Mouse (Mus musculus) embryonic stem cell, embryonic (primary cell): ENCODE measurements at regions not wholly inside any gene's neighbourhood (a gene's known extent, or its start where the extent isn't known, plus 50 kb on each side); places are given as distances from the start of the nearest gene placed in this dataset.

Experiments used
- CTCF ChIA-PET, 4 experiments: fragments of 300-600 bp in 2 of 4; fragments of 350-600 bp in 2 of 4; sonication (Branson Sonifier 250); formaldehyde crosslinking; loops; one replicate each; lab custom pipeline; 2022; ENCODE audit warnings: inconsistent platforms in 2 of 4; lab: Charles Lee
- POLR2A ChIA-PET, 4 experiments: fragments of 300-600 bp in 2 of 4; fragments of 350-600 bp in 2 of 4; sonication (Branson Sonifier 250); formaldehyde crosslinking; loops; one replicate each; lab custom pipeline; 2022; ENCODE audit warnings: antibody characterized with exemption in 4 of 4, inconsistent platforms in 1 of 4; lab: Charles Lee

DNA sequence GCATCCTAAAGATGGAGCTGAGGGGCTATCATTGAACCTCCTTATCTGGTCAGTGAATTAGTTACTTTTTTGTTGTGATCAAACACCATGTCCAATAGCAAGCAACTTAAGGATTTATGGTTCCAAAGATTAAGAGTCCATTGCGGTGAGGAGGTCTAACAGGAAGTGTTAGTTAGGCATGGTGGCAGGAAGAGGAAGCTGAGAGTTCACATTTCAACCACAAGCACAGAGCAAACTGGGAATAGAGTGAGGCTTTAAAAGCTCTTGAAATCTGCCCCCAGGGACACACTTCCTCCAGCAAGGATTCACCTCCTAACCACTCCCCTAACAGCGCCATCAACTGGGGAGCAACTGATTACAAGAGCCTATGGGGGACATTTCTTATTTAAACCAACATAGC, 190.9 kb downstream of the Phlda1 start:
- ChIA-PET POLR2A (interaction anchor here in 1 of 4 experiments (0.6 kb wide), 1 partner anchor 24 kb away, joined by 3 read pairs; no protein-coding TSS in a partner anchor), CTCF (no interaction called here)

DNA sequence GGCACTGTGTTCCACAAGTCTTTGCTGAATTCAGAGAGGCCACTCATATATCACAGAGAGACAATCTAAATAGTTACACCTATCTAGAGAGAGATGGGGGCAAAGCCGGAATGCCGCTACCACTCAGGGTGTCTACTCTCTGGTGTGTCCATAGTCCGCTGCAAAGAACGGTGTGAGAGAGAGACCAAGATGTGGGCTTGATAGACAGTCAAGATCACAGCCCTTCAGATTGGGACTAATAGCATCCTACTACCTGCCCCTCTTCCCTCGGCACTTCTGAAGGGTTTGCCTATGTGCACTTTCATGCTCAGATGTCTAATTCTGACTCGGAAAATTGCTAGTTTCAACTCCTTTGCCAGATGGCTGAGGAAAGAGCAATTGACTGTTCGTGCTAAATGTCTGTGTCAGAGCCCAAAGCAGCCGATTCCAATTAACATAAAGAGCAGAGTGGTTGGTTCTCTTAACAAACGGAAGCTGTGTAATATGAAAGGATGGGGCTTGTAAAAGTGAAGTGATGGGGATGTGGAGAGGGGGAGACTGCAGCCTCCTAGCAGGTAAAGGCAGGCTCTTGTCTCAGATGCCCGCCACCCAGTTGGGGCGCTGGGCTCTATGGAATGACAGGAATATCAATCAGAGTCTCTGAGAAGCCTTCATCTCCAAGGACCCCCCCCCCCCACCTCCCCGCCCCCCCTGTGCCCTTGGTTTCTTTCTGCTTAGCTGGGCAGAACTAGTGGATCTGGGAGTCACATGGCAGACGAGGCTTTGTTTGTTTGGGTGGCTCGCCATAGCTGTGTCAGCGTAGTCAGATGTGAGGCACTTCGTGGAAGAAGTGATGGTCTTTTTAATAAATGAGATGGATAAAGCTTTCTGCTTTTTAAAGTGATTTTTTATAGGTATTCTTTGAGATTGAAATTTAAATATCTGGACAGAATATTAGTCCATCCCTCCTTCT, 193.7 kb downstream of the Phlda1 start:
- ChIA-PET POLR2A (interaction anchor here in 2 of 4 experiments (0.6 to 0.7 kb wide), 2 partner anchors 232 kb away, joined by 3 to 7 read pairs; no protein-coding TSS in a partner anchor), CTCF (no interaction called here)

DNA sequence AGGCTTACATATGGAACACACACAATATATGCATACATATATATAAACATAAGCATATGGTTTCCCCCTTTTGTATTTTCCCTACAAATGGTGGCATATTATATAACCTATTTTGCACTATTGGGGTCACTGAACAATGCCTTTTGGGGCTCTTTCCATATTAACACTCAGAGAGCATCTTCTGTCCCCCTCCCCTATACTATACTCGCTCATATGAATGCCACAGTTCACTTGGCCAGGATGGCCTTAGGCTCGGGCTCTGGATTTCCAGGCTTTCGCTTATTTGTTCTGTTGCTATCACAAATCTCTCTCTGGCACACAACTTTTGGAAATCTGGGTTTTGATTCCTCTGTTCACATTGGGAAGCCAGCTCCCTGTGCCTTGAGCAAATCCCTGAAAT, 194.5 kb downstream of the Phlda1 start:
- CTCF ChIA-PET: no interaction called here

DNA sequence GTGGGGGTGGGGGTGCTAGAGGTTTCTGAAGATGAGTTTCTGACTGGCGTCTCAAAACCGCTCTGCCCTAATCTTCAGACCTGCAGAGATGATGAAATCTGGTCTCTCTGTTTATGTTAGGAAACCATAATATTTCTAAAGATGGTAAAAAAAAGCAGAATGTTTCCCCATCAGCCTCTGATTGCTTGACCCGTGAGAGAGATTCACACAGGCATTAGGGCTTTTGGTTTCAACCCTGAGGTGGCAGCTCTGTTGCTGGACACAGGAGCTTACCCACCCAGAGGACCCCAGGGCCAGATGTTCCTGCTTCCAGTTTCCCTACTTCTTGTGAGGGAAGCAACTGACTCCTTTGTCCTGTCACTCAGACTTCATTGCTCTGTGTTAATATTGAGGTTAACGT, 195.1 kb downstream of the Phlda1 start:
- POLR2A ChIA-PET: no interaction called here
- CTCF ChIA-PET: no interaction called here

More for the DNA sequence above, 194.5 kb downstream of the Phlda1 start:
- POLR2A ChIA-PET: interaction anchor here in 2 of 4 experiments (0.6 to 0.7 kb wide), 2 partner anchors 232 to 233 kb away, joined by 3 to 7 read pairs; no protein-coding TSS in a partner anchor

DNA sequence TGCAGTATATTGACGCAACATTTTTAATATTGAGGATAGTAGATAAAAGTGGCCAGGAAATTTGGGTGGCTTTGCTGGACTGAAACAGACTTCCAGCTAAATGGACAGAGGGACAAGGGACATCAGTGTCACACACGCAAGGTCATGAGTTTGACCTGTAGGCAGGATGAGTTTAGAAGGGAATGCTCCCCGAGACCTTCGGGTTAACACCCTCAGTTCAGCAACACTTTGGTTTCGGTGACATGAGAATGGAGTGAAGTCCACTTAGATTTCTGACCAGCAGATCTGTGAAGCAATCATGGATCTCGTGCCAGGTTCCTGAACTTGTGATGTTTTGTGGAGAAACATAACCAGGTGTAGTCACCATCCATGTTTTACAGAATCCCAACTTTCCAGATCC, 196.3 kb downstream of the Phlda1 start:
- ChIA-PET CTCF (no interaction called here), POLR2A (no interaction called here)

DNA sequence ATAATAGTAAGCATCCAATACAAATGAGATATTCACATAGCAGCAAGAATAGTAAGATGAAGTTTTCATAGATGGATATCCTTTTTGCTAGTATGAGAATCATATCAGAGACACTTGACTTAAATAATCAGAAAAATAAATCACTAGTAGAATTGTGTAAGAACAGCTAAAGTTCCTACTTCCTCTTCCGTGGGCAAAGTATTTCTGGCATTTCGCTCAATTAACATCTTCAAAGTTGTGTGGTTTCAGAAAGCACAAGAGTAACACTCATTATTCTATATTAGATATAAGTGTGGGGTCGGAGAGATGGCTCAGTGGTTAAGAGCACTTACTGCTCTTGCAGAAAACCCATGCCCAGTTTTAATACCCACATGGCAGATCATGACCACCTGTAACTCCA, 197.4 kb downstream of the Phlda1 start:
- CTCF ChIA-PET: no interaction called here

DNA sequence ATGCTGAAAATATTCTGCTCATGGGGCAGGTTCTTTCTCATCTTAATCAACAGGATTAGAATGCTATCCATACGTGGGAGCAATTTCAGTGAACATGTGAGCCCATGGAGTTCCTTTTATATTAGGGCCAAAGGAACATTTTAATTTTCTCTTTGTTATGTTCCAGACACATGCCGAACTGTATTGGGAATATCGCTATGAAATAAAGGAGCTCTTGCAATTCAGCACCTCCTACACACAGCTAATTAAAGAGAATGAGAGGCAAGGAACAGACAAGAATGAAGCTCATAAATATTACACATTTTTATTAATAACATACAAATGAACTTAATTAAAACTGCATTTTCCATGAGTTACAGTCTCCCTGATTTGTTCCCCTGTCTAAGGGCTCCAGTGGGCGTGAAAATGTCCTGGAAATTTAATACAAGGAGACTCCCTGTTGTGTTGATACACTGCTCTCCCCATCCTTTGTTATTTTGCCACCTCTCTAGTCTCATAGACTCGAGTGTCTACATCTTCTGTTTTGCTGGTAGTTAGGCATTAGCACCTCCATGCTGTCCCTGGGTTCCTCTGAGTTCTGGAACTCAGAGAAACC, 205.5 kb downstream of the Phlda1 start:
- POLR2A ChIA-PET: no interaction called here

More for the DNA sequence above, 197.4 kb downstream of the Phlda1 start:
- POLR2A ChIA-PET: no interaction called here

DNA sequence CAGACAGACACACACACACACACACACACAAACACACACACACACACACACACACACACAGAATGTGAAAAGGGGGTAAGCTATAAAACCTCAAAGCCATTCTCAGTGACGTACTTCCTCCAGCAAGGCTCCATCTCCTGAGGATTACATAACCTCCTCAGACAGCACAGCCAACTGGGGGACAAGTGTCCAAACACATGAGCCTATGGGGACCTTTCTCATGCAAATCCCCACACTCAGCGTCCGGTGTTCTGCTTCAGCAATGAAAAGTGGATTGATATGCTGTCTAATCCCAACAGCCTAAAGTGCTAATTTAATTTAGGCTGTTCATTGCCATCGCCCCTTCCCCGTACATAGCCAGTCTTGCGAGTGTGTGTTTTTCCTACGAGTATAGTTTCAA, 206.9 kb downstream of the Phlda1 start:
- ChIA-PET POLR2A (no interaction called here), CTCF (no interaction called here)

More for the DNA sequence above, 205.5 kb downstream of the Phlda1 start:
- CTCF ChIA-PET: no interaction called here

DNA sequence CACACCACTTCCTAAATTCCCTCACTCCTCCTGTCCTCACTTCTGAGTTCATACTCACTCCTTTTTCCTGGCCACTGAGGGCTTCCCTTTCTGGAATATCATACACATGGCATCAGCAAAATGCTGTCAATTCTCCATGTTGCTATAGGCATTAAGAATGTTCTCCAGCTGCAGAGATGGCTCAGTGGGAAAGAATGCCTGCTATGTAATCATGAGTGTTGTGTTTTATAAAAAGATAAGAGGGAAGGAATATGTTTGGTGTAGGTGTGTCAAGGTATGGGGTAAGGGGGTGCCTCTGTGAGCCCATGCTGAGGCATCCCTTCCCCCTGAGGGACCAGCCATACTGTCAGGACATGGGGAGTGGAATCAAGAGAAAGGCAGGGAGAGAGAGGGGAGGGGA, 207.6 kb downstream of the Phlda1 start:
- POLR2A ChIA-PET: no interaction called here
- CTCF ChIA-PET: no interaction called here

DNA sequence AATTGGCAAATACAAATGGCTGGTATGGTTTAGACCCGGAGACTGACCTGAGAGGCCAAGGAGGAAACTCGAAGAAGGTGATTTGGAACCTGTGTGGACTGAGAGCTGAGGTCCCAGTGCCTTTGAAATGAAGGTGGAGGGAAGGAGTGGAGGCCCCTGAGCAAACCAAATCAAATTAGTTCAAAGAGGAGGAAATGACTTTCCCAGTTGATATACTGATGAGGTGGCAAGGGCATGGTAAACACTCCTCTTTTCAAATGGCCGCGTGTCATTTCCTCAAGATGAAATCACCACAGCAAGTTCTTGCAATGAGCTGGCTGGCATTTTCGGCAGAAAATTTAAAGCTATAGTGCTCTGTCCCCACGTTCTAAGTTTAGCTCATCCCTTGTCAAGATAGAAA, 209.1 kb downstream of the Phlda1 start:
- CTCF ChIA-PET: interaction anchor here in 1 of 4 experiments (0.6 kb wide), 1 partner anchor 1247 kb away, joined by 4 read pairs; no protein-coding TSS in a partner anchor
- POLR2A ChIA-PET: no interaction called here

DNA sequence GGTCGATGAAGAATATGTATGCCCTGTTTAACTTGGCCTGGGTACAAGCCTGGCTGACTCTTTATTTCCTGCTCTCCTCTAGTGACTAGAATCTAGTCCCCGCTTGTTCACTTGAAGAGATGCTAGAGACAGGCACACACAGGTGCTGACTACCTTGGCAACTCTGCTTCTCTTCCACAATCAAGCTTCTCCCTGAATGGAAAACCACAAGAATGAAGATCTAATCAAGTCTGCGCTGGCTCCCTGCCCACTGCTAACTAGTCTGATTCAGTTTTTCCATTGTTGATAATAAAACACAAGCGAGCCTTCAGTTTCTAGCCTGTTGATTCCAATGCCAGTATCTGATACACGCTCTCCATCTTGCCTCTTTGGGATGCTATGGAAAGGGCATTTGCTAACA, 213.5 kb downstream of the Phlda1 start:
- CTCF ChIA-PET: interaction anchor here in 1 of 4 experiments (0.7 kb wide), 1 partner anchor 391 kb away, joined by 11 read pairs; no protein-coding TSS in a partner anchor
- POLR2A ChIA-PET: interaction anchor here in 1 of 4 experiments (0.6 kb wide), 1 partner anchor 233 kb away, joined by 13 read pairs; no protein-coding TSS in a partner anchor

DNA sequence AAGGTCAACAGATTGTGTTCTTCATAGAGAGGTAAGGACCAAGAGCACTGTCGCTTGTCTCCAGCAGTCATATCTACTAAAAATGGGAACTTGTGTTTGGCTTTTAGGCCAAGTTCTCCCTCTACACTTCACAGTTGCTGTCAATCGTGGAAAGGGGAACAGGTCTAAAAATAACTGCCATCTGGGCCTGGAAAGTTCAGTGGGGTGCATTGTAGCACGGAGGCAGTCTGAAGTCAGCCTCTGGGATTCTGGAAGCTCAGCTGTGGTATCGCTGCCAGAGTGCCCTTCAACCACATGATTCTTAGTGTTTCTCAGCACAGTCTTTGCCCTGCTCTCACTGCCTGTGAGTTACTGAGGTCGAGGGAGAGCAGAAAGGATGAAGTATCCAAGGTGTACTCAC, 215.0 kb downstream of the Phlda1 start:
- CTCF ChIA-PET: no interaction called here
- POLR2A ChIA-PET: no interaction called here

DNA sequence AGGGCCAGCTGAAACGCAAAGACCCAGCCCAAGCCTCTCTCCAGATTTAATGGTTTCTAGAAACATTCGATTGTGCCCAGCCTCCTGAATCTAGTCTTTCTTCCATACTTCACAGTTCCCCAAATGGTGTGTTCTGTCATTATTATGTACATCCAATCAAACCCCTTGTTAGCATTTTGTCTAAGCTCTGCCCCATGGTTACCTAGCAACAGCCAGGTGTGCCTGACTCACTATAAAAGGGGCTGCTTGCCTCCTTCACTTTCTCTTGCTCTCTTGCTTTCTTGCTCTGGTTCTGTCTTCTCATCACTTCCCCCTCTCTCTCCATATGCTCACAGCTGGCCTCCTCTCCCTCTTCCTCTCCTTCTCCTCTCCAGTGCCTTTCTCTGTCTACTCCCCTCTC, 217.8 kb downstream of the Phlda1 start:
- POLR2A ChIA-PET: no interaction called here

DNA sequence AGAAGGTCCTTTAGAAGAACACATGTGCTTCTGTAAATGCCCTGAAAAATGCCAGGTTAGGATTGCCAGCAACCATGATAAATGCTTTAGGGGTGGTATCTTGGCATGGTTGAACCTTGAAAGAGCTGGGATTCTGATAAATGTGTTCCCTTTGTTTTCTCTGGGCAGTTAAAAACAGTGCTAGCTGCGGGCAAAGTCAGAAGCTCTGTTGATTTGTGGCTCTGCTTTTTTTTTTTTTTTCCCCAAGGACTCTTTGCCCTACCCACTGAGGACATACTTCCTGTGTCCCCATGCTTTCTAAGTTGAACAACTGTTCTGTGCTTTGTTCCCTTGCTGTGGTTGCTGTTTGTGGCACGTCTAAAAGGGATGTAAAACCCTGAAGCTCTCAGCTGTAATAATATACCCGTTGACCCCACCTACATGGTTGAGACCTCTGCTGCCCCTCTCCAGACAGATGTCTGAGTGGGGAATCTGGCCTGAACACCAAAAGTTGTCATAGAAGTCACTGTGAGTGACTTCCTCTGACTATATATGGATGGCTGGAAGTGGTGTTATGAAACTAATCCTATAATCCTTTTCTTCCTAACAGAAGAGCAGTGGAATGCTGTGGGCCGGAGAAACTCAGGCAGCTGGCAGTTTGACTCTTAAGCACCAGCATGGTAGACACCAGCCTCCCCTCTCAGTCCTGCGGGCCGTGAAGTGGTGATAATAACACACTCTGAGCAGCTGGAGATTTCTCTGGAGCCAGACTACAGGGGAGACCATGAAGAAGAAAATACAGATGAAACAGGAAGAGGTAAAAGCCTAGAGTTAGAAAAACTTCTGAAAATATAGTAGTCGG, 218.7 kb downstream of the Phlda1 start:
- POLR2A ChIA-PET: interaction anchor here in 1 of 4 experiments (0.6 kb wide), 1 partner anchor 150 kb away, joined by 4 read pairs; no protein-coding TSS in a partner anchor
- CTCF ChIA-PET: interaction anchor here in 1 of 4 experiments (0.6 kb wide), 1 partner anchor 58 kb away, joined by 3 read pairs; no protein-coding TSS in a partner anchor

More for the DNA sequence above, 217.8 kb downstream of the Phlda1 start:
- CTCF ChIA-PET: interaction anchor here in 1 of 4 experiments (0.6 kb wide), 1 partner anchor 465 kb away, joined by 5 read pairs; no protein-coding TSS in a partner anchor

DNA sequence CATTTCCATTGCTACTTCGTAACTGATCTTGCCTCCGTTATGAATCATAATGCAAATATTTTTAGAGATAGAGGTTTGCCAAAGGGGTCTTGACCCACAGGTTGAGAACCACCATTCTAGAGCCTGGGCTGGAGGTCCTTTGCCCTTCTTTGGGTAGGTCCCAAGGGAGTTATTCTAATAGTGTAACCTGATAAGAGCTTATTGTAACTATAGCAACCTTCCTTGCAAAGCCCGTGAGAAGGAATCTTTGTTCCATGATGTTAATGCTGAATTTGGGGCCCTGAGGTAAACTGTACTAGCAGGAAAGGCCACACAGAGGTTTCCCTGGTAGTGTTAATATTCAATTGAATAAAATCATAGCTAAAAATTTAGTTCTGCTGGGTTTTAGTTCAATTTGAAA, 229.9 kb downstream of the Phlda1 start:
- ChIA-PET CTCF (no interaction called here), POLR2A (no interaction called here)

DNA sequence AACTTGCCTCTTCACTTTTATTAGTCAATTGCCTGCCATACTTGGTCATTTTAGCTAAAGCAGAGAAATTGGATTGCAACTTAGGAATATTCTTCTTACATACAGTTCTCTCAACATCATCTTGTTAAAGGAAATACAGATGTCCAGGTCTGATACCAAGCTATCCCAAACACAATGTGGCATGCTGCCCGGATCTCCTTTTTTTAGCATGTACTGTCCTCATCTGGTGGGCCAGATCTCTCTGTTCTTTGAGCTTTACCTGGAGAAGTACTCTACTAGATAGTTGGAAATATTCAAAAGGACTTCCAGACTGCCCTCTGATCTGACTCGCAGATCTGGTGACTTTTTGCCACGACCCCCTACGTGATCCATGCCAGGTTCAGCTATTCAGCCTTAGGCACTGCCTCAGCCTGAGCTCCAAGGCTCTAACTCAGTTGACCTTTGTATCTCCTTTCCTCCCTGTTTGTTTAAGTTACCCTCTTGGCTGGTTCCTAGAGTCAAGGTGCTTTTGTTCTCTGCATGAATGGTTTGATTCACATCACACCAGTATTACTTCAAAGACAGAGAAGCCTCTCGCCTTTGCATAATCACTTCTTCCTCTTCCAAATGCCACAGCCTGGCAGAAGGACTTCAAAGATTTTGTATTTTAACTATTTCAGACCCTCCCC, 232.9 kb upstream of the Krr1 start:
- CTCF ChIA-PET: no interaction called here
- POLR2A ChIA-PET: interaction anchor here in 1 of 4 experiments (0.6 kb wide), 1 partner anchor 30 kb away, joined by 3 read pairs; no protein-coding TSS in a partner anchor

DNA sequence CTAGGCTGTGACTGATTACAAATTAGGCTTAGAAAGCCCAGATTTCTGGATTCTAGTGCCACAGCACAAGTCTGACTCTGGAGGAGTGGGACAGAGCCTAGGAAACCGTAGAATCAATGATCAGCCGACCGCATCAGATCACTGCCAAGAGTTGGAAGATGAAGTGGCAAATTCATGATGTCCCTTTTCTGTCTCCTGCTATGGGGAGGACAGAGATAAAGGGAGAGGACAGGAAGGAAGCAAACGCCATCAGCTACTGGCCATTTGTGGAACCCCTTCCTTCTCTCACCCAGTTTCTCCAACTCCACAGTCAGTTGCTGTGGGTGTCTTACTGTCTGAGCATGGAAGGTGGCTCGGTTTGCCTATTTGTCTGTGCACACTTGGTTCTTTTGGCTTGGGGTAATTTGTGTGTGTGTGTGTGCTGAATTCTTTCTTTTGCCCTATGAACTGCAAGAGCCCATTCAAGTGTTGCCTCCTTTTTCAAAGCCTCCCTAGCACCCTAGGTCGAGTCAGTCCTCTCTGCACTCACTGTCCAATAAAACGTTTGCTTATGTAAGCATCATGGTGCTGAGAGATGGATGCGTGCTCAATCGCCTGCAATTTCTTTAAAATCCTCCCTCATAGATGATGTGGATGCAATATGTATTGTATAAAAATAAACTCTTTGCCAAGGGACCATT, 231.7 kb upstream of the Krr1 start:
- ChIA-PET CTCF (no interaction called here), POLR2A (no interaction called here)
